Mouse (Mus musculus) limb, embryonic 12.5 days (tissue): Measurements from ENCODE around the gene Fignl2. TPM values are rescaled to one million over a fixed set of nuclear protein-coding genes. Genes with fewer than 3 reads are reported as not detected.

Source experiments
- ATAC-seq: fragments of 200-750 bp; cut with Nextera tagmentation; 2 replicates; pipeline ENCODE4 v1.8.0; 2017; ENCODE audit warnings: low read depth, moderate TSS enrichment; ENCODE audit not compliant: insufficient number of reproducible peaks, insufficient read depth, low FRiP score, low TSS enrichment
- H3K27ac ChIP-seq: fragments of 300-500 bp; sonication (generic); 2 replicates; pipeline ENCODE4 v1.5.1; 2016; ENCODE audit warnings: mild to moderate bottlenecking, moderate library complexity
- H3K27me3 ChIP-seq: fragments of 300-500 bp; sonication (generic); 2 replicates; pipeline ENCODE4 v1.6.1; 2016; ENCODE audit warnings: mild to moderate bottlenecking, moderate library complexity
- H3K36me3 ChIP-seq: fragments of 300-500 bp; sonication (generic); 2 replicates; pipeline ENCODE4 v1.6.1; 2016; ENCODE audit warnings: mild to moderate bottlenecking, moderate library complexity
- H3K4me1 ChIP-seq: fragments of 300-500 bp; sonication (generic); replicated peaks from 2 replicates; pipeline ENCODE4 v1.6.1; 2016
- H3K4me2 ChIP-seq: fragments of 300-500 bp; sonication (generic); 2 replicates; pipeline ENCODE4 v1.6.1; 2016; ENCODE audit warnings: mild to moderate bottlenecking, moderate library complexity
- H3K4me3 ChIP-seq: fragments of 300-500 bp; sonication (generic); replicated peaks from 2 replicates; pipeline ENCODE4 v1.5.1; 2016; ENCODE audit warnings: mild to moderate bottlenecking
- H3K9ac ChIP-seq: fragments of 300-500 bp; sonication (generic); replicated peaks from 2 replicates; pipeline ENCODE4 v1.6.1; 2016; ENCODE audit warnings: mild to moderate bottlenecking, moderate library complexity
- H3K9me3 ChIP-seq: fragments of 300-500 bp; sonication (generic); 2 replicates; pipeline ENCODE4 v1.6.1; 2016; ENCODE audit warnings: mild to moderate bottlenecking, moderate library complexity
- WGBS: fragments of 180-500 bp; shearing (Covaris S2); methylation state at CpG from one replicate; pipeline ENCODE4 v1.1.7; 2016; 5-methylcytosine and 5-hydroxymethylcytosine counted together
- polyA plus RNA-seq: library from polyadenylated mRNA; unstranded; fragments of >200 nt; fragmentation: Nextera tagmentation; extraction: Ambion mirVana; gene quantifications from 2 replicates; pipeline ENCODE4 v1.2.1, GENCODE M21; 2016

Gene Fignl2
- polyA plus RNA-seq, 1 experiment from 2014 or later = 0.56 TPM

DNA sequence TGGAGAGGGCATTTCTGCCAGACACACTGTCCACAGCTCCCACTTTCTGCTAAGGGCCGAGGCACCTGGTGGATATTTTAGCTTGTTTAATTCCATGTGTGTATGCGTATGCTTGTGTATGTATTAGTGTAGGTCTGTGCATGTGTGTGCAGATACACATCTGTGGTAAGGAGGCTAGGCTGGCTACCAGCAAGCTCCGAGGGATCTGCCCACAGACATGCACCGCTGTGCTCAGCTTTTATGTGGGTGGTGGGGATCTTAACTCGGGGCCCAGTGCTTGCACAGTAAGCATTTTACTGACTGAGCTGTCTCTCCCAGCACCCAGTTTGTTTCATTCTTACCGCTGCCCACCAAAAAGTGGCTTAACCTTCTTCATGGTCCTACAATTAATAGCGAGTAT lies 71.1 kb downstream of the Fignl2 start:
- 71% methylated on average over 7 of the region's 7 CpGs for WGBS
- H3K27ac ChIP-seq = no peak overlapping the region

DNA sequence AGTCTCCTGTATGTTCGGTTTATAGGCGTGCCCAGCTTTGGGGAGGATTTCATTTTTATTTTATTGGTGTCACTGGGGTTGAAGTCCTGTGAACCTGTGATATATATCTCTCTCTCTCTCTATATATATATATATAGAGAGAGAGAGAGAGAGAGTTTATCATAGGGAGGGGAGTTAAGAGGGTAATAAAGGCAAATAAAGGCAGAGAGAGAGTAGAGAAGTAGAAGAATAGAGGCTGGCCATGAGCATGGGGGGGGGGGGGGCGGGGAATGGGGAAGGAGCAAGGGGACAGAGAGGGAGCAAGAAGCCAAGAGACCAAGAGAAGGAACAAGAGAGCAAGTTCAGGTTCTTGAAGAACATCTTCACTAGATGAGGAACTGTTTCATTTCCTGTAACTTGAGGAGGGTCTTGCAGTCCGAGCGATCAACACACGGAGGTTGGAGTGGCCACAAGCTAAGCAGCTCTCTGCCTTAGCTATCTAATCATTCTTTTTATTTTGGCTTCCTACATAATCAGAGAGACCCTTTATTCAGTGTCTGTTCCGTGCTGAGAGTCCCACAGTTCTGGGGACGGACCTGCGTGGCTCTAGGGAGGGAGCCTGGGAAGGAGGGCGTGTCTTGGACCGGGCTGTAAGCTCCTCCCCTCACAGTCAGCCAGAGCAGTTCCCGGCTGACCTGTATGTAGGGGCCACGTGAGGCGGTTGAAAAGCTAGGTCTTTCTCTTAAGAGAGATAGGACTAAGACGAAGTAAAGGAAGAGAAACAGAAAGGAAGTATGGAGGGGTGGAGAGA lies 71.9 kb downstream of the Fignl2 start:
- peak overlapping the region; percentile 60 for H3K4me2 ChIP-seq
- WGBS = 13% methylated on average over 14 of the region's 15 CpGs
- H3K36me3 ChIP-seq = no peaks in the 10 kb centered on the region
- H3K9ac ChIP-seq = no peak overlapping the region; the same call in 1 of the 2 replicates
- peak; percentile 85 for ATAC-seq
- no peaks in the 10 kb centered on the region for H3K9me3 ChIP-seq
- peaks cover 8% of the 10 kb centered on the region for H3K4me1 ChIP-seq
- peaks cover 3% of the 10 kb centered on the region; the same call in 1 of the 2 replicates for H3K27me3 ChIP-seq
- H3K27ac ChIP-seq = no peak overlapping the region
- H3K4me3 ChIP-seq = peak overlapping the region; percentile 46

More for the DNA sequence above, 71.1 kb downstream of the Fignl2 start:
- H3K4me3 ChIP-seq = no peak overlapping the region
- H3K4me2 ChIP-seq = peak overlapping the region; percentile 60
- H3K9ac ChIP-seq = no peak overlapping the region
- ATAC-seq = no peak
- no peaks in the 10 kb centered on the region for H3K9me3 ChIP-seq
- no peaks in the 10 kb centered on the region for H3K36me3 ChIP-seq
- H3K27me3 ChIP-seq = peaks cover 3% of the 10 kb centered on the region; the same call in 1 of the 2 replicates
- peaks cover 8% of the 10 kb centered on the region for H3K4me1 ChIP-seq

DNA sequence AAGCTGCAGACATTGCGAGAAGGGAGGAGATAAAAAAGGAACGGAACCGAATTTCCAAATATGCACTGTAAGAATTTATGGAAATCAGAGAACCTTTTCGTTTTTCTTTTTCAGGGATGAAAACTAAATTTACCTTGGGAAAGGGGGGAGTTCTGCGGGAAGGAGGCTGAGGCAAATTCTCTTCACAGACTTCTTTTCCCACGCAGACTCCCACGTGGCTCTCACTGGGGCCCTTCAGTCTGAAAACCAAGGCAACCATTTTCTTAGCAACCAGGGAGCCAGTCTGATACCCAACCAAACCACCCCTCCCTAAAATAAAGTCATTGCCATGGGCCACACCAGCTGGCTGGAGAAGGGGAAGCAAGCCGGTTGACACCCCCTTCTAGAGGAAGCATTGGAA lies 72.7 kb downstream of the Fignl2 start:
- no peaks in the 10 kb centered on the region for H3K36me3 ChIP-seq
- H3K27me3 ChIP-seq = peaks cover 3% of the 10 kb centered on the region; the same call in 1 of the 2 replicates
- no peak overlapping the region for H3K4me2 ChIP-seq
- ATAC-seq = no peak
- no peak overlapping the region for H3K27ac ChIP-seq
- peaks cover 8% of the 10 kb centered on the region for H3K4me1 ChIP-seq
- no peaks in the 10 kb centered on the region for H3K9me3 ChIP-seq
- no peak overlapping the region for H3K9ac ChIP-seq
- no peak overlapping the region for H3K4me3 ChIP-seq
- 83% methylated on average over 8 of the region's 8 CpGs for WGBS

DNA sequence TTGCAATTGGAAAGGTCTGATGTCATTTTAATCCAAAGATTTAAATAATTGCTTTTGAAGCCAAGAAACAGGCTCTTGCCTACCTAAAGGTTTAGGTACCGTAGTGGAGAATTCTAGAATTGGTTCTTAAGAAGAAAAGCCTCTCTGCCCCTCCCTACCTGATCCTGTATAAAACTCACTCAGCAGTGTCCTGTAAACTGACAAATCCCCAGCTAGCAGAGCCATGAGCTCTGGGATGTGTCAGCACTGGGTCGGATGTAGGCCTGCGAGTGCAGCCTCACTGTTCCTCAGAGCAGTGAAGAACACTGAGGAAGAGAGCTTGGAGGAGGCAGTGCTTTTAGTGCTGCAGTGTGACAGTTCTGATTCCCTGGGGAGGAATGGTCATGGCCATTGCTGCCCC lies 73.8 kb downstream of the Fignl2 start:
- Histone ChIP-seq H3K9ac (no peak overlapping the region), H3K4me2 (no peak overlapping the region), H3K4me3 (no peak overlapping the region), H3K27me3 (peaks cover 3% of the 10 kb centered on the region; the same call in 1 of the 2 replicates), H3K36me3 (no peaks in the 10 kb centered on the region), H3K9me3 (no peaks in the 10 kb centered on the region), H3K27ac (no peak overlapping the region), H3K4me1 (peaks cover 8% of the 10 kb centered on the region)
- no peak for ATAC-seq
- WGBS = 69% methylated on average over 3 of the region's 3 CpGs

DNA sequence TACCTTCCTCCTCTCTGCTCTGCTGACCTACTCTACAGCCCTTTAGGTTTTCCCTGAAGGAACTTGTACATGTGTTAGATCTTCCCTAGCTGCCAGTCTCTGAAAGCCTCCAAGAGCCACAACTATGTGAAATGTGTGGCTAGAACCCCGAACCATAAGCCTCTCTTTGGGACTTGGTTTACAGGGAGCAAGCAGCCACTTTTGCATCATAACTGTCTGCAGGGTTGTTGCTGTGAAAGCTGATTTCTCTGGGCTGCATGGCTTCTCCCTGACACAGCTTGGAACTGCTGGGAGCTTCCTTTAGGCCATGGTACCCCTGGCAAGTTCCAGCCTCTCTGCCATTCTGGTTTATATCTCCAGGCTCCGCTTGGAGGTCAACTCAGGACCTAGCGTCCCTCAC lies 75.9 kb downstream of the Fignl2 start:
- 83% methylated on average over 3 of the region's 3 CpGs for WGBS
- Histone ChIP-seq H3K27me3 (peaks cover 3% of the 10 kb centered on the region; the same call in 1 of the 2 replicates), H3K9ac (no peak overlapping the region), H3K27ac (no peak overlapping the region), H3K4me3 (no peak overlapping the region), H3K4me1 (peaks cover 8% of the 10 kb centered on the region), H3K4me2 (no peak overlapping the region), H3K9me3 (no peaks in the 10 kb centered on the region), H3K36me3 (no peaks in the 10 kb centered on the region)
- no peak for ATAC-seq

DNA sequence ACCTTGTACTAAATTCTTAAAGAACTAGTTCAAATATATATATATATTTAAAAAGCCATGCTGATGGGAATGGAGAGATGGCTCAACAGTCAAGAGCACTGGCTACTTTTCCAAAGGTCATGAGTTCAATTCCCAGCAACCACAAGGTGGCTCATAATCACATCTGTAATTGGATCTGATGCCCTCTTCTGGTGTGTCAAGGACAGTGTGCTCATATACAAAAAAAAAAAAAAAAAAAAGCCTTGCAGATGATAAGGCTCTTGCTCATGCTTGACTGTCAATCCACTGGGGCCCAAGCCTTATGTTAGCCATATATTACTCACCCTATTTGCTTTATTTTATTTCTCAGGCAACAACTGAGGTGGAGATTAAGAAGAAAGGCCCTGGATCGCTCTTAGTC lies 76.7 kb downstream of the Fignl2 start:
- H3K9me3 ChIP-seq = no peaks in the 10 kb centered on the region
- H3K36me3 ChIP-seq = no peaks in the 10 kb centered on the region
- H3K27ac ChIP-seq = no peak overlapping the region
- H3K9ac ChIP-seq = no peak overlapping the region
- ATAC-seq = no peak
- WGBS = 98% methylated on average over 1 of the region's 1 CpGs
- no peak overlapping the region for H3K4me2 ChIP-seq
- H3K27me3 ChIP-seq = peaks cover 3% of the 10 kb centered on the region; the same call in 1 of the 2 replicates
- no peak overlapping the region for H3K4me3 ChIP-seq
- H3K4me1 ChIP-seq = peaks cover 1% of the 10 kb centered on the region

Other genes with a start within 250 kb of the Fignl2 start
- gene Scn8a, start 208.7 kb downstream of the Fignl2 start, polyA plus RNA-seq = 7.7 and 9.1 TPM in 2 replicates
- not detected in 2 replicates for gene Gm47841, start 31.2 kb downstream of the Fignl2 start, polyA plus RNA-seq
- gene Ankrd33, start 37.2 kb upstream of the Fignl2 start, polyA plus RNA-seq = not detected in 2 replicates
- 7.3 and 7.4 TPM in 2 replicates for gene Acvrl1, start 50.0 kb upstream of the Fignl2 start, polyA plus RNA-seq
- gene Acvr1b, start 95.5 kb upstream of the Fignl2 start, polyA plus RNA-seq = 7.3 and 8.2 TPM in 2 replicates
- 7.9 and 10.5 TPM in 2 replicates for gene Grasp, start 145.6 kb upstream of the Fignl2 start, polyA plus RNA-seq
- 5.5 and 7.0 TPM in 2 replicates for gene Nr4a1, start 175.7 kb upstream of the Fignl2 start, polyA plus RNA-seq
- gene Atg101, start 205.7 kb upstream of the Fignl2 start, polyA plus RNA-seq = 66.9 and 67.4 TPM in 2 replicates
- gene 6030408B16Rik, start 214.6 kb upstream of the Fignl2 start, polyA plus RNA-seq = 4.5 and 4.7 TPM in 2 replicates